Mouse (Mus musculus) ovary, postnatal 10 days (tissue): ENCODE data around the gene Bivm.

Experiments used
- DNase-seq: peaks from one replicate; pipeline ENCODE4 v3.0.0; 2022; ENCODE audit warnings: low spot score

The Bivm gene

DNA sequence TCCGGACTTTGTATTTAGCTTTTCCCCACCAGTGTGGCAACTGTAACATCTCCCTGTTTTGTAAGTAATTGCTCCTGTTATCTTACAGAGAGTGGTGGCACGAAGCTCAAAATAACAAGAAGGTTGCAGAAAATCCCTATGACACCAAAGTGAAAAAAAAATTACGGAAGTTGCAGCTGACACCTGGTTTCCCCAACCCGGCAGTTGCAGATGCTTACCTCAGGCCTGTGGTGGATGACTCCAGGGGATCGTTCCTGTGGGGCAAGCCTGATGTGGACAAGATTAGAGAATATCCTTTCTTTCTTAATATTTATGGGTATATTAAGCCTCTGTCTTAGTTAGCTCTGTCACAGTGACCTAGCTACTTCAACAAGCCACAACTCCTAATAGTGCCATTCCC lies 59.3 kb downstream of the Bivm start:
- no peak for DNase-seq

DNA sequence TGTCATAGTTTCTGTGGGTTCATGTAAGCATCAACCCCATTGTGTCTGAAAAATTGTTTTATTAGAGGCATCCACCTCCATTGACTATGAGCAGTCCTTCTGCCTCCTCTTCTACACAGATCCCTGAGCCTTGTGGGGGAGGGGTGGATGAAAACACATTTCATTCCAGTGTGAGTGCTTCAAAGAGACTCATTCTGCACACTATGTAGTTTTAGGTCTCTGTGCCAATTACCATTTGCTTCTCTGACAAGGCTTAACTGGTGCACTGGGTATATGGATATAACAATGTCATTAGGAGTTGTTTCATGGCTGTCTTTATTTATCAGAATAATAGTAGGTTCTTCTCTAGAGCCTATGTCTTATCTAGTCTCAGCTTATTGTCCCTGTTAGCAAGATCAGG lies 67.6 kb downstream of the Bivm start:
- DNase-seq: no peak
